Mouse (Mus musculus) embryonic stem cell, embryonic (primary cell): ENCODE measurements at regions not wholly inside any gene's neighbourhood (a gene's known extent, or its start where the extent isn't known, plus 50 kb on each side); places are given as distances from the start of the nearest gene placed in this dataset.

Experiments
- CTCF ChIA-PET, 4 experiments: fragments of 300-600 bp in 2 of 4; fragments of 350-600 bp in 2 of 4; sonication (Branson Sonifier 250); formaldehyde crosslinking; loops; one replicate each; lab custom pipeline; 2022; ENCODE audit warnings: inconsistent platforms in 2 of 4; lab: Charles Lee
- POLR2A ChIA-PET, 4 experiments: fragments of 300-600 bp in 2 of 4; fragments of 350-600 bp in 2 of 4; sonication (Branson Sonifier 250); formaldehyde crosslinking; loops; one replicate each; lab custom pipeline; 2022; ENCODE audit warnings: antibody characterized with exemption in 4 of 4, inconsistent platforms in 1 of 4; lab: Charles Lee

DNA sequence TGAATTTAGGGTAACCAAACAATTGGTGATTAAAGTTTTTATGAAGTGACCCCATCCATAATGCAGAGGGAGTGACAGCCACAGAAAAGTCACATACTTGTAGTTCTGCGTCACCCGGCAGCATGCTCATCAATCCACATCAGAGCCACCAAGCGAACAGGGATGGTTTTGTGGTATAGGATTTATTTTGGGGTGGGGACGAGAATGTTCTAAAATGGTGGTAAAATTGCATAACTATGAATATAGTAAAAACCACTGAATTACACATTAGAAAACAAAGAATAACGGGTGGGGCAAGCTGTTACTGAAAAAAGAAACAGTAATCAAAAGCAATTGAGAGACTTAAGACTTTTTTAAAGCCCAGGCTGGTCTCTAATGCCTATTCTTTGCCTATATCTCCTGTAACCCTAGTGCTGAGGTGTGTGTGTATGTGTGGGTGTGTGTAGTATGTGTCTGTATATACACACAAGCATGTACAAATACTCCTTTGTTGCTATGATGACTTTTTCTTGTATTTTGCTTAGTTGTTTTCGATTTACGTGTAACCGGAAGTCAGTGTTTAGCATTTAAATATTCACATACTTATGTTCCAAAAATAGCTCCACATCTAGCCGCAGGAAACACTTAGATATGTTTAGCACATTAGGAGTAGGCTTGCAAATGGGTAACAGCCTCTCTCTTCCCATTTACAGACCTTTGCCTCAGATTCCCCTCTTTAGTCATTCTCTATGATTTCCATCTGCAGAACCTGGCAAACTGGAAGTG, 57.4 kb upstream of the Jak2 start:
- POLR2A ChIA-PET, result interaction anchor here in 1 of 4 experiments (0.7 to 1.8 kb wide), 3 partner anchors 11 to 80 kb away, joined by 3 to 4 read pairs (median 4); no protein-coding TSS in a partner anchor
- CTCF ChIA-PET, result no interaction called here

DNA sequence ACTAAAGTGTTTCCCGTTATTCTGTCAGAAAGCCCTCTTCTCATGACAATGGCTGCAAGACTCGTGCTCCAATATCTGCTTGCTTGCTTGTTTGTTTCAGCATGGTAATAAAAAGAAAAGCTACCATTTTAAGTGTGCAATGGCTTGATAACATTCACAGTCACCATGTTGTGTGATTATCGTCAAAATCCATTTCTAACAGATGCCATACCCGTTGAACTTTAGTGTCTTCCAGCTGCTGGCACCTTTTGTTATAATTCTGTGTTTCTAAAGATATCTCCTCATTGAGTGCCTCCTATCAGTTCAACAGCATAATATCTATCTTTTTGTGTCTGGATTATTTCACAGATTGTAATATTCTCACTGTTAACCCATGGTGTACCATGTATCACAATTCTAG, 55.4 kb upstream of the Jak2 start:
- POLR2A ChIA-PET, result interaction anchor here in 1 of 4 experiments (1.8 kb wide), 1 partner anchor 13 kb away, joined by 4 read pairs; no protein-coding TSS in a partner anchor
- CTCF ChIA-PET, result no interaction called here

DNA sequence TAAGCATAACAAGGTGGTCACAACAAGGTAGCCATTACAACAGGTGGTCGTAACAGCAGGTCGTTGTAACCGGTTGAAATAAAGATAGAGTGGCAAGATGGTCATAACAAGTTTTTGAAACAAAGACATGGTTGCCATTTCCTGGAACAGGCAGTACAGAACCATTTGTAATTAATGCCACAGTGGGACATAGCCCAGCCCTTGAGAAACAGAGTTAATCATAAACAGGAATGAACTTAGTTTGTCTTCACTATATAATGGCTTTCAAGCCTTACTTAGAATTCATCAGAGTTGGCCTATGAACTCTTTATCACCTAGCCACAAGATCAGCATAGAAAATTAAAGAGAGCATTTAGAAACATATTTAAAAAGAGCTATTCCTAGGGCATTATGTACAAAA, 53.0 kb upstream of the Jak2 start:
- POLR2A ChIA-PET, result no interaction called here
- CTCF ChIA-PET, result interaction anchor here in 1 of 4 experiments (0.6 kb wide), 1 partner anchor 87 kb away, joined by 4 read pairs; no protein-coding TSS in a partner anchor

DNA sequence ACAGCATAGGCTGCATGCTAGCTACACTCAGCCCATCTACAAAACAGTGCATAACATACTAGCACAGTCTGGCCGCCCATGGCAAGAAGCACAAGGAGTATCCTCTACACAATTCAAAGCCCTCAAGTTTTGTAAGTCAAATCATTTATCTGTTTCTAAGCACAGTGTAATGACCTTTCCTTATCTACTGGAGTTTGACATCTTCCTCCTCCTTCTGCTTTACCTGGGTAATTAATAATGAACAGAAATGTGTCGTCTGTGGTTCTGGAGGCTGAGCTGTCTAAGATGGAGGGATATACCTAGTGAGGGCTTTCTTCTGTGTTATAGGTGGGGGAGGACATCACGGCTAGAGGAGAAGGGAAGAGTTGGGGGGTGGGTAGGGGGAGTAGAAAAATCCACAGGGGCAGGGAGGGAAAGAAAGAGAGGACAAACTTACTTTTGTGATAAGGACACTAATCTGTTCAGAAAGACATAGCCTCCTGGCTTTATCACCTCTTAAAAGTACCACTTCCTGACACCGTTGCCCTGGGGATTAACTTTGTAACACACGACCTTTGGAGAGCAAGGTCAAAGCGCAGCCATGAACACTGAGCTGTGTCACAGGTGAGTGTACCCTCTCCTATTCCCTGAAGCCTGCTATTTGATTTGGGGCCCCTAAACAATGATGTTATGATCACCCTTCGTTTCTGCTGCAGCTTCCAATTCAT, 52.4 kb upstream of the Jak2 start:
- ChIA-PET CTCF (interaction anchor here in 1 of 4 experiments (0.6 kb wide), 1 partner anchor 87 kb away, joined by 4 read pairs; no protein-coding TSS in a partner anchor), POLR2A (interaction anchor here in 1 of 4 experiments (0.7 kb wide), 1 partner anchor 194 kb away, joined by 3 read pairs; no protein-coding TSS in a partner anchor)

DNA sequence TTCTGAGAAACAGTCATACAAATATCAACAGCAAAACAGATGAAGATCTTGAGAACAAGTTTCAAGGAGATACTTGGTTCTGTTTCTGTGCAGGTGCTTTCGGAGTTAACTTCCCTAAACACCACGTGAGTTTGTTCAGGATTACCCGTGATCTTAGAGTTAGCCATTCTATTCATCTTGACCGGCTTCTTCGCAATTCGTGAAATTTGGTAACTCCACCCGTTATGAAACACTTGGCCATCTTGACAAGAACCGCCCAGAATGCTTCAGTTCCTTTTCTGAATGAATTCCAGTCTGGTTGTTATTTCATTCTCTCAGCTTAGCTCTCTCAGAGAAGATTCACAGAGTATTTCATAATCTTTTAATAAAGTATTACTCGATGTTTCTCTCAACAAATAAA, 50.0 kb upstream of the Jak2 start:
- CTCF ChIA-PET, result no interaction called here
- POLR2A ChIA-PET, result no interaction called here
